Mouse (Mus musculus) adrenal gland, adult 10 weeks (tissue): Measurements from ENCODE around the gene Myh3. TPM values are rescaled to one million over a fixed set of nuclear protein-coding genes. Genes with fewer than 3 reads are reported as not detected.

Experiments used
- polyA plus RNA-seq: library from polyadenylated mRNA; stranded (reverse); fragments of 350-450 nt; fragmentation: Illumina TruSeq; extraction: RNeasy Lipid Tissue Mini Kit (QIAGEN cat#74804); gene quantifications from one replicate; pipeline ENCODE4 v1.2.3, GENCODE M21; 2014; ENCODE audit warnings: low read depth, low replicate concordance

Gene Myh3
- polyA plus RNA-seq = not detected

GRCm38 (mm10) chr11:67078000-67078399, at the start of gene Myh3:
TSS of gene Myh3 (plus strand) at chr11:67078300.

GRCm38 (mm10) chr11:67052321-67052952, 25.7 kb upstream of the Myh3 start, which contains the start of the genes Adprm and Sco1:
TSS of gene Adprm (minus strand) at chr11:67052594.
TSS of gene Sco1 (plus strand) at chr11:67052670.

Other genes starting within 250 kb of the Myh3 start
- gene Pirt, start 166.3 kb upstream of the Myh3 start, polyA plus RNA-seq = 8.2 TPM
- not detected for gene Tmem238l, start 121.7 kb upstream of the Myh3 start, polyA plus RNA-seq
- 28.3 TPM for gene Tmem220, start 53.1 kb upstream of the Myh3 start, polyA plus RNA-seq
- 47.1 TPM for gene Adprm, start 25.7 kb upstream of the Myh3 start, polyA plus RNA-seq
- gene Sco1, start 25.6 kb upstream of the Myh3 start, polyA plus RNA-seq = 46.0 TPM
- 0.52 TPM for gene Myh2, start 92.7 kb downstream of the Myh3 start, polyA plus RNA-seq
- gene Myh1, start 121.8 kb downstream of the Myh3 start, polyA plus RNA-seq = 3.3 TPM
- gene Myh4, start 159.7 kb downstream of the Myh3 start, polyA plus RNA-seq = 16.3 TPM
- gene Myh8, start 198.8 kb downstream of the Myh3 start, polyA plus RNA-seq = not detected
- not detected for gene Myh13, start 243.4 kb downstream of the Myh3 start, polyA plus RNA-seq